Mouse (Mus musculus): ENCODE measurements around the gene Far2. TPM values are rescaled to one million over a fixed set of nuclear protein-coding genes. Genes with fewer than 3 reads are reported as not detected.

Far2 gene
- 3.3 and 4.1 TPM in 2 replicates for total RNA-seq (2021)
- long read RNA-seq, experiment 1, partial matches to known transcripts = 0 of 5 reads
- long read RNA-seq, experiment 1, other reads (novel, unspliced or antisense) = 1 of 5 reads
- long read RNA-seq, experiment 2, partial matches to known transcripts = 0 of 2 reads
- long read RNA-seq, experiment 2, other reads (novel, unspliced or antisense) = 1 of 2 reads

- DNase-seq = peak; percentile 69
These were observed at the start of gene Far2 for GRCm38 (mm10) chr6:148046881-148047649. Far2 (plus strand) TSS chr6:148047259.

DNA sequence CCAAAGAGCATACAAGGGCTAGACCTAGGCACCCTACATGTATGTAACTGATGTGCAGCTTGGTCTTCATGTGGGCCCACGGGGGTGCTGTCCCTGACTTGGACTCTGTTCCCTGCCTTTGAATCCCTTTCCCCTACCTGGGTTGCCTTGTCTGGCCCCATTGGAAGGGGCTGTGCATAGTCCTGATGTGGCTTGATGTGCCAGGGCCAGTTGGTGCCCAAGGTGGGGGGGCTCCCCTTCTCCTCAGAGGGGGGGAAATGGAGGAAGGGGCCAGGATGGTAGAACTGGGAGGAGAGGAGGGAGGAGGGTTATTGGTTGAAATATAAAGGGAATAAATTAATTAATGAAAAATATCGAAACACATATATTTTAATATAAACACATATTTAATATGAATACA, 46.6 kb upstream of the Far2 start:
- DNase-seq = no peak

GRCm38 (mm10) chr6:148001071-148001470, 46.0 kb upstream of the Far2 start:
- DNase-seq = peak; percentile 14

GRCm38 (mm10) chr6:148006118-148006837, 40.8 kb upstream of the Far2 start:
- DNase-seq = no peak

GRCm38 (mm10) chr6:148040759-148041158, 6.3 kb upstream of the Far2 start:
- DNase-seq = no peak

DNA sequence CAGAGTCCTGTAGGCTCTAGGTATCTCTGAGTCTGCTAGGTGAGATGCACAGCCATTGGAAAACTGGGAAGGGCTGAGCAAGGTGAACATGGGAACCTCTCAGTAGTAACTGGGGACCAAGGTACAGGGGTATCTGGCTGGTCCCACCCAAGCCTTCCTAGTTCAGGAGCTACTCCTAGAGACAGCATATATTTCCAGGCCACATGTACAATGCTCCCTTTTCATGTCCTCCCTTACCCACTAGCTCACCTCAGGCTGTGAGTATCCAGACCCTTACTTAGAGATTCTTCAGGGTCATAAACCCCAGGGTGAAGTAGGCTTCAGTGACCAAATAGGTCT, 560 bp downstream of the Far2 start:
- DNase-seq = no peak

DNA sequence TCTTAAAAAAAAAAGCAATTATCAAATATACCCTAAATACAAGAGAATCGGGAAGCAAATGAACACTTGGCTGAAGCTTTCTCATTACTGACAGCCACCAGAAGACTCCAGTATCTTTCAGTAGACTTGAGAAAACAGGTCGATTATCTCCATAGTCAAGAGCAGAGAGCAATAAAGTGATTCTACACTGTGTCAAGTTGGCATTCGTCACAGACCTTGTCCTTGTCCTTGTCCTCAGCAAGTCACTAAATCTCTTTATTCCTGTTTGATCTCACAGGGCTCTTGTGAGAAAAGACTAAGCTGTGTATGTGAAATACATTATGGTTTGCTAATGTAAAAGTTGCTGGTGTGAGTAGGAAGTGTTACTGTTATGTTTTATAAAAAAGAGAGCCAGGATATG, 16.1 kb downstream of the Far2 start:
- peak; percentile 63 for DNase-seq

GRCm38 (mm10) chr6:148066267-148066666, 19.2 kb downstream of the Far2 start:
- DNase-seq = no peak

DNA sequence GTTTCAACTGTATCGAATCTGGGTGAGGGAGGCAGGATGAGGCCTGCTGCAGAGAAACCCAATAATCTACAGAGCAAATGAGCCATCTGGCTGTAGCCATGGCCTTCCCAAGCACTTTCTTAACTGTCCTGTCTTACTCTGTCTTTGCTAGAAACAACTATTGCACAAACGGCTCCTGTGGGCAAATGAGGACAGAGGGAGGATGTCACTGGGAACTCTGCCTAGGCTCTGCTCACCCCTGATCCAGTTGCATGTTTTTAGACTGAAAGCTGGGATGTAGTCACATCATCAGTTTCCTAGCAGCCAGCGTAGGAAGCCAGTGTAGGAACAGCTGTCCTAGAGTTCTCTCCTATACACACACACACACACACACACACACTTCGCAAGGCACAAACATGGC, 21.7 kb downstream of the Far2 start:
- peak; percentile 24 for DNase-seq

DNA sequence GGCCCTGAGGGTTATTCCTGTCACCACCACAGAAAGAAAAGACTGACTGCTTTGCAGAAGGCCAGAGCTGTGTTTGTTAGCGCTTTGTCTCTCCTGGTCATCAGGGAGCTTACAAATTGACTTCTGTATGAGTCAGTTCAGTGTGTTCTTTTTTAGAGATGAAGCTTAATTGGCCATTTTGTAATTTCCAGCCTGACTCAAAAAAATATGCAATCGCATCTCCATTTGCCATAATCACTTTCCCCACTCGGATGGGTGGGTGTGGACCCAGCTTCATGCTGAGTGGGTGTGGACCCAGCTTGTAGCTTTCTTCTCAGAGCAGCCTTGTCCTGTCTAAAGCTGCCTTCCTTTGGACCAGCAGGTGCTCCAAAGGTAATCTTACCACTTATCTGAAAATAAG, 26.5 kb downstream of the Far2 start:
- DNase-seq = no peak

GRCm38 (mm10) chr6:148074211-148074864, 27.3 kb downstream of the Far2 start:
- DNase-seq = no peak

DNA sequence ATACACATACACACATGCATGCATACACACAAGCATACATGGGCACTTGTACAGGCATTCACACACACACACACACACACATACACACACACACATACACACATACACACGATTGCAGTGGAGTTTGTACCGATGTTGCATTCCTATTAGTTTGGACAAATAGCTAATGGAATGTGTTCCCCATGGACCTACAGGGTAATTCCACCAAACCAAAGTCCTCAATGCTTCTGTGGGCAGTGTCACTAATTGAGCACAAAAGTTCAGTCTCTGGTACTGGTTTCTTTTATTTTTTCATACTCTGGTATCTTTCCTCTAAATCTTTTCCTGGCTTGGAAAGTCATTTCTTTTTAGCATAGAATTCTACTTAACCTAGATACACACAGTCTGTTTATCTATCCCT, 36.8 kb downstream of the Far2 start:
- no peak for DNase-seq

- DNase-seq = no peak
These were observed 37.3 kb downstream of the Far2 start for GRCm38 (mm10) chr6:148084403-148084802.

DNA sequence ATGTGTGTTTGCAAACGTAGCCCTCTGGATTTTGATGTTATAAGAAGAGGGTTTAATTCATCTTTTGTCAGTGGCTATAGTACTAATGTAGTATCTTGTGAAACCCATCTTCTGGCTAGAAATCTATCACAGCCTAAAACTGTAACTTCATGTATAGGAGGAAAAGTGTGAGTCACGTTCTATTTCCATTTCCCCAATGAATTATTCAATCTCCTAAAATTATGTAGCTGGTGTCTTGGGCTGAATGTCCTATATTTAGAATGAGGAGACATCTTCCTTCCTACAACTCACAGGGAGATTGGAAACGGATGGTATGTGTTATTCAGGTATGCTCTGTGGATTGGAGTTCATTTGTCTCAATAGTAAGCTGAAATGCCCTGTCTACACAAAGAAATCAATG, 50.0 kb downstream of the Far2 start:
- DNase-seq = no peak

DNA sequence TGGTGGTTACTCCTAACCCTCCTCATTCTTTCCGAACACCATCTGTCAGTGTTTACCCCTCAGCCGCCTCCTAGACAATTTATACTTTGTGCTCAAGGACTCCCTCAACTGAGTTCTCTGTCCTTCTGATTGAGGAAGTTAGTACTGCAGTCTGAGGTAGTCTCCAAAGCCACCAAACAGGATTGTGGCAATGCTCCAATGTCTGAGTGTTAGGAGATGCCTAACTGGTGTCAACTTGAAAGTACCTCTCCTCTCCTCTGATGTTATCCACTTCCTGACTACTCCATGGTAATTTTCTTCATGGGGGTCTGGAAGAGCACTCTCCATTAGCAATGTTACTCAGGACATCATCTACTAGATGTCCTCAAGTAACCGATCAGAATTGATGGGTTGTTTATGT, 54.9 kb downstream of the Far2 start:
- DNase-seq = no peak

DNA sequence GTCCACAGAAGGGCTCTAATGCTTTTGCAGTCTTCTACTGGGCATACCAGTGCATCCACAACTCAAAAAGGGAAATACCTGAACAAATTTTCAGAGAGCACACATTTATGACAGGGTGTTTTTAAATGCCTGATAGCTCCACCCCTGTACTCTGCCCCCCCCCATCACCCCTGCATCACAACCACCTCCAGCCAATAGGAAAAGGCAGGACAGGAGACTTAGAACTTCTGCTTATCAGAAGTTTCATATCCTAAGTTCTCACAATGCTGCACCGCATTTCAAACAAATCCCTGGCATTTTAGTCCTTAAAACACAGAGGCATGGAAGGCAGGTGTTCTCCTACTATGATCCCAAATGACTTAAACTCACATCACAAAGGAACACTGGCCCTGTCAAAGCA, 55.4 kb downstream of the Far2 start:
- no peak for DNase-seq

- DNase-seq = peak; percentile 76
These were observed 57.2 kb downstream of the Far2 start for GRCm38 (mm10) chr6:148104212-148104611.

- no peak for DNase-seq
These were observed 58.7 kb downstream of the Far2 start for GRCm38 (mm10) chr6:148105722-148106268.

- no peak for DNase-seq
These were observed 61.8 kb downstream of the Far2 start for GRCm38 (mm10) chr6:148108741-148109472.

- no peak for DNase-seq
These were observed 64.1 kb downstream of the Far2 start for GRCm38 (mm10) chr6:148110996-148111633.

GRCm38 (mm10) chr6:148116371-148116770, 69.3 kb downstream of the Far2 start:
- DNase-seq = no peak

Data from adrenal gland, postnatal 14 days (tissue).